Mouse (Mus musculus): ENCODE results near the gene Phgdh. TPM values are rescaled to one million over a fixed set of nuclear protein-coding genes. Genes with fewer than 3 reads are reported as not detected.
A peak's percentile ranks its signal among the peaks of the same experiment; 100 is the strongest.

Phgdh gene
- polyA plus RNA-seq, 1 experiment = 141 TPM

DNA sequence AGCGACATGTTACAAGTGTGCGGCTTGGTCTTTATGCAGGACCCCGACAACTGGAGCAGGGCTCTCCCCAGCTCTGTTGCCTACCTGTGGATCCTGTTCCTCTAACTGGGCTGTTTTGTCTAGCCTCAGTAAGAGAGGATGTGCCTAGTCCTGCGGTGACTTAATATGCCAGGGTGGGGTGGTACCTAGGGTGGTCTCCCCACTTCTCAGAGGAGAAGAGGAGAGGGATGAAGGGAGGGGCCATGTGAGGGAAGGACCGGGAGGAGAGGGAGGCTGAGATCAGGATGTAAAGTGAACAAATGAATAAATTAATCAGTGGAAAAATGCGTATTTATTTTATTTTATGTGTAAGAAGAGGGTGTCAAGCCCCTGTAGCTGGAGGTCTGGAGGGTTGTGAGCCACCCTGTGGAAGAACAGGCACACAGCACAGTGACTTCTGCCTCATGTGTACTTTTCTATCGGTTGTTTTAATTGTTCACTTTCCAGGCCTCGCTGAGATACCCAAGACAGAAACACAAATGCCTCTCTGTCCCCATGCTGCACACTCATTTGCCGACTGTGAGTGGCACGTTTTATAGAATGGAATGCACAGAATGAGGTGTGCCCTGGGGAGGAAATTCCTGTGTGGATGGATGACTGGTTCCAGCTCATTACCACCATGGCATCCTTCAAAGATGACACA is 15.7 kb upstream of the Phgdh start:
- no peaks in the 10 kb centered on the region for H3K4me1 ChIP-seq (ENCODE audit: control insufficient read depth, insufficient read depth, low read length)
- TF ChIP-seq POLR2A (IDR thresholded peaks at IDR 0.05; ENCODE audit: extremely low read depth, insufficient read depth, low read length) (no peak), CTCF (IDR thresholded peaks at IDR 0.05; ENCODE audit: extremely low read depth, insufficient read depth, low read length) (no peak)
- H3K27ac ChIP-seq (ENCODE audit: insufficient read depth, low read length) = no peak overlapping the region
- H3K4me3 ChIP-seq (ENCODE audit: insufficient read depth, low read length) = no peak overlapping the region

GRCm38 (mm10) chr3:98353892-98354291 is 14.1 kb upstream of the Phgdh start:
- Histone ChIP-seq H3K4me1 (ENCODE audit: control insufficient read depth, insufficient read depth, low read length) (no peaks in the 10 kb centered on the region), H3K4me3 (ENCODE audit: insufficient read depth, low read length) (no peak overlapping the region), H3K27ac (ENCODE audit: insufficient read depth, low read length) (no peak overlapping the region)
- no peak for TF ChIP-seq POLR2A (IDR thresholded peaks at IDR 0.05; ENCODE audit: extremely low read depth, insufficient read depth, low read length)
- TF ChIP-seq CTCF (IDR thresholded peaks at IDR 0.05; ENCODE audit: extremely low read depth, insufficient read depth, low read length) = peak; percentile 32; the same call in 1 of the 2 replicates

GRCm38 (mm10) chr3:98348705-98349104 is 8.9 kb upstream of the Phgdh start:
- TF ChIP-seq CTCF (IDR thresholded peaks at IDR 0.05; ENCODE audit: extremely low read depth, insufficient read depth, low read length) (no peak), POLR2A (IDR thresholded peaks at IDR 0.05; ENCODE audit: extremely low read depth, insufficient read depth, low read length) (no peak)
- Histone ChIP-seq H3K27ac (ENCODE audit: insufficient read depth, low read length) (no peak overlapping the region), H3K4me1 (ENCODE audit: control insufficient read depth, insufficient read depth, low read length) (no peaks in the 10 kb centered on the region), H3K4me3 (ENCODE audit: insufficient read depth, low read length) (no peak overlapping the region)

DNA sequence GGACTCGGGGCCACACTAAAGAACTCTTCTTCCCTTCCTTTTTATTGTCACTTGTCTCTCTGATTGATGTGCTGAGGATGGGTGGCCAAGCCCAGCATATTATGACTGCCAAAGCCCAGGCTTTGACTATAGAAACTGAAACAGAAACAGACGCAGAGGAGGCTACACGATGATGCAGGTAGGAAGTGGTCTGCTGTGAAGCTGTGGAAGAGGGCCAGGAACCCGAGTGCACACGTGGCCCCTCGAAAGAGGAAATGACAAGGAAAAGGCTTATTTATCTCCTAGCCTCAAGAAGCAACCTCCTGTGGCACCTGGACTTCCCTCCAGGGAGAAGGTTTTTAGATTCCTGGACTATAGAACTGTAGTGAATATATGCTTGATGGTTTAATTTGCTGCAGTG is 8.3 kb upstream of the Phgdh start:
- Histone ChIP-seq H3K4me1 (ENCODE audit: control insufficient read depth, insufficient read depth, low read length) (no peaks in the 10 kb centered on the region), H3K27ac (ENCODE audit: insufficient read depth, low read length) (no peak overlapping the region), H3K4me3 (ENCODE audit: insufficient read depth, low read length) (no peak overlapping the region)
- TF ChIP-seq POLR2A (IDR thresholded peaks at IDR 0.05; ENCODE audit: extremely low read depth, insufficient read depth, low read length) (no peak), CTCF (IDR thresholded peaks at IDR 0.05; ENCODE audit: extremely low read depth, insufficient read depth, low read length) (no peak)

- Histone ChIP-seq H3K27ac (ENCODE audit: insufficient read depth, low read length) (no peak overlapping the region), H3K4me3 (ENCODE audit: insufficient read depth, low read length) (no peak overlapping the region), H3K4me1 (ENCODE audit: control insufficient read depth, insufficient read depth, low read length) (no peaks in the 10 kb centered on the region)
- TF ChIP-seq POLR2A (IDR thresholded peaks at IDR 0.05; ENCODE audit: extremely low read depth, insufficient read depth, low read length) (no peak), CTCF (IDR thresholded peaks at IDR 0.05; ENCODE audit: extremely low read depth, insufficient read depth, low read length) (no peak)
Measured at GRCm38 (mm10) chr3:98343235-98343634, 3.4 kb upstream of the Phgdh start.

- H3K4me1 ChIP-seq (ENCODE audit: control insufficient read depth, insufficient read depth, low read length) = no peaks in the 10 kb centered on the region
- TF ChIP-seq POLR2A (IDR thresholded peaks at IDR 0.05; ENCODE audit: extremely low read depth, insufficient read depth, low read length) = no peak
- no peak for TF ChIP-seq CTCF (IDR thresholded peaks at IDR 0.05; ENCODE audit: extremely low read depth, insufficient read depth, low read length)
- no peak overlapping the region for H3K27ac ChIP-seq (ENCODE audit: insufficient read depth, low read length)
- no peak overlapping the region for H3K4me3 ChIP-seq (ENCODE audit: insufficient read depth, low read length)
Measured at GRCm38 (mm10) chr3:98340818-98341594, 1.2 kb upstream of the Phgdh start.

GRCm38 (mm10) chr3:98339097-98339705 is 589 bp downstream of the Phgdh start:
- H3K27ac ChIP-seq (ENCODE audit: insufficient read depth, low read length) = no peak overlapping the region
- peak overlapping the region; percentile 39 for H3K4me3 ChIP-seq (ENCODE audit: insufficient read depth, low read length)
- H3K4me1 ChIP-seq (ENCODE audit: control insufficient read depth, insufficient read depth, low read length) = no peaks in the 10 kb centered on the region
- TF ChIP-seq POLR2A (IDR thresholded peaks at IDR 0.05; ENCODE audit: extremely low read depth, insufficient read depth, low read length) (no peak), CTCF (IDR thresholded peaks at IDR 0.05; ENCODE audit: extremely low read depth, insufficient read depth, low read length) (no peak)

DNA sequence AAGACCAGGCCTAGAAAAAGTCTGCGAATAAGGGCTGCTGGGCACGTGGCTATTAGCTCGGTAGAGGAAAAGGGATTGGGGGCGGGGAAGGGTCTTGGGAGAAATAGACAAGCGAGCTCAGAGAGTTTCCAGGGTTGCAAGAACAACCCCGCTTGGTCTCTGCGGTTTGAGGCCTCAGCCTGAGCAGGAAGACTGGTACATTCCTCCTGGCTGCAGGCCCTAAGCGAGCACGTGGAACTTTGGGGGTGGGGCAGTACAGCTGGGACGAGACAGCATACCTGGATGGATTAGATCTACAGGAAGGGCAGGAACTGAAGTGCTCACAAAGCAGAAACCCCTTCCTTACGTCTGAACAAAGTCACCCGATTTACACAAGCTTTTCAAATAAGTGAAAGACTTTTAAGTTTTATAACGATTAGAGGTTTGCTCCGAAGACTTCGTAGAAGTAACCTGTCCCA is 1.2 kb downstream of the Phgdh start:
- TF ChIP-seq POLR2A (IDR thresholded peaks at IDR 0.05; ENCODE audit: extremely low read depth, insufficient read depth, low read length) (no peak), CTCF (IDR thresholded peaks at IDR 0.05; ENCODE audit: extremely low read depth, insufficient read depth, low read length) (no peak)
- peak overlapping the region; percentile 34 for H3K4me3 ChIP-seq (ENCODE audit: insufficient read depth, low read length)
- H3K4me1 ChIP-seq (ENCODE audit: control insufficient read depth, insufficient read depth, low read length) = no peaks in the 10 kb centered on the region
- no peak overlapping the region; the same call in 1 of the 2 replicates for H3K27ac ChIP-seq (ENCODE audit: insufficient read depth, low read length)

Data from cortical plate, adult 2 months (tissue).